Mouse (Mus musculus) stomach, embryonic 14.5 days (tissue): ENCODE data around the gene Uba2. TPM values are rescaled to one million over a fixed set of nuclear protein-coding genes. Genes with fewer than 3 reads are reported as not detected.
A peak's percentile ranks its signal among the peaks of the same experiment; 100 is the strongest.

ENCODE experiments used
- ATAC-seq: fragments of 200-750 bp; cut with Nextera tagmentation; 2 replicates; pipeline ENCODE4 v1.8.0; 2017; ENCODE audit warnings: low read depth, moderate TSS enrichment; ENCODE audit not compliant: insufficient number of reproducible peaks, insufficient read depth, low FRiP score
- H3K27ac ChIP-seq: fragments of 300-500 bp; sonication (generic); 2 replicates; pipeline ENCODE4 v1.5.1; 2014; ENCODE audit warnings: mild to moderate bottlenecking, low read length, moderate library complexity, mixed read lengths
- H3K27me3 ChIP-seq: fragments of 300-500 bp; sonication (generic); 2 replicates; pipeline ENCODE4 v1.6.1; 2014; ENCODE audit warnings: low read length, control low read depth, mixed read lengths; ENCODE audit not compliant: control insufficient read depth, insufficient read depth
- H3K36me3 ChIP-seq: fragments of 300-500 bp; sonication (generic); 2 replicates; pipeline ENCODE4 v1.6.1; 2014; ENCODE audit warnings: mild to moderate bottlenecking, control low read depth, low read length, moderate library complexity, mixed read lengths; ENCODE audit not compliant: control insufficient read depth, insufficient read depth
- H3K4me1 ChIP-seq: fragments of 300-500 bp; sonication (generic); 2 replicates; pipeline ENCODE4 v1.6.1; 2014; ENCODE audit warnings: low read length, control low read depth, mixed read lengths; ENCODE audit not compliant: control insufficient read depth, insufficient read depth
- H3K4me2 ChIP-seq: fragments of 300-500 bp; sonication (generic); replicated peaks from 2 replicates; pipeline ENCODE4 v1.6.1; 2014; ENCODE audit warnings: low read depth, low read length, control low read depth
- H3K4me3 ChIP-seq: fragments of 300-500 bp; sonication (generic); 2 replicates; pipeline ENCODE4 v1.5.1; 2014; ENCODE audit warnings: low read depth, low read length, control low read depth
- H3K9ac ChIP-seq: fragments of 300-500 bp; sonication (generic); replicated peaks from 2 replicates; pipeline ENCODE4 v1.6.1; 2014; ENCODE audit warnings: low read depth, mild to moderate bottlenecking, control low read depth, low read length, moderate library complexity, mixed read lengths
- H3K9me3 ChIP-seq: fragments of 300-500 bp; sonication (generic); 2 replicates; pipeline ENCODE4 v1.6.1; 2016; ENCODE audit warnings: low read depth, low read length, control low read depth; ENCODE audit not compliant: control insufficient read depth
- WGBS: fragments of 180-500 bp; shearing (Covaris S2); extraction: QIAGEN DNeasy Blood & Tissue Kit; methylation state at CpG from one replicate; pipeline ENCODE4 v1.1.7; 2014; 5-methylcytosine and 5-hydroxymethylcytosine counted together
- polyA plus RNA-seq: library from polyadenylated mRNA; unstranded; fragments of >200 nt; fragmentation: Nextera tagmentation; extraction: Ambion mirVana; gene quantifications from 2 replicates; pipeline ENCODE4 v1.2.1, GENCODE M21; 2014

Gene Uba2
- polyA plus RNA-seq, 1 experiment from 2014 or later, result 196 TPM

- Histone ChIP-seq H3K27ac (no peak overlapping the region), H3K4me3 (no peak overlapping the region), H3K36me3 (peaks cover 39% of the 10 kb centered on the region), H3K4me2 (no peak overlapping the region), H3K27me3 (no peaks in the 10 kb centered on the region), H3K4me1 (no peaks in the 10 kb centered on the region), H3K9ac (no peak overlapping the region), H3K9me3 (no peaks in the 10 kb centered on the region)
- WGBS, result 96% methylated on average over 2 of the region's 2 CpGs
- ATAC-seq, result no peak
Measured at GRCm38 (mm10) chr7:34200829-34201228, 31.4 kb upstream of the Uba2 start.

- peaks cover 17% of the 10 kb centered on the region for H3K36me3 ChIP-seq
- no peak overlapping the region for H3K9ac ChIP-seq
- no peak overlapping the region for H3K27ac ChIP-seq
- no peak overlapping the region for H3K4me2 ChIP-seq
- H3K4me3 ChIP-seq, result no peak overlapping the region
- no peaks in the 10 kb centered on the region for H3K9me3 ChIP-seq
- ATAC-seq, result no peak
- peaks cover 4% of the 10 kb centered on the region; the same call in 1 of the 2 replicates for H3K4me1 ChIP-seq
- H3K27me3 ChIP-seq, result no peaks in the 10 kb centered on the region
- 47% methylated on average over 3 of the region's 3 CpGs for WGBS
Measured at GRCm38 (mm10) chr7:34198346-34198745, 28.9 kb upstream of the Uba2 start.

GRCm38 (mm10) chr7:34196132-34197128 lies 27.0 kb upstream of the Uba2 start, which contains the start of gene Pdcd2l:
Gene Pdcd2l (minus strand): TSS chr7:34196661.
- Histone ChIP-seq H3K4me2 (peak within 1 kb of the TSS; percentile 79), H3K4me1 (peaks cover 4% of the 10 kb centered on the region; the same call in 1 of the 2 replicates), H3K36me3 (peaks cover 16% of the 10 kb centered on the region), H3K9me3 (no peaks in the 10 kb centered on the region), H3K9ac (peak within 1 kb of the TSS; percentile 86), H3K27ac (peak within 1 kb of the TSS; percentile 71), H3K27me3 (no peaks in the 10 kb centered on the region), H3K4me3 (peak within 1 kb of the TSS; percentile 97)
- 3% methylated on average over 67 of the region's 70 CpGs for WGBS
- ATAC-seq, result peak; percentile 93

GRCm38 (mm10) chr7:34195632-34196031 lies 26.2 kb upstream of the Uba2 start:
- peak overlapping the region; percentile 97 for H3K4me3 ChIP-seq
- no peaks in the 10 kb centered on the region for H3K9me3 ChIP-seq
- no peaks in the 10 kb centered on the region for H3K27me3 ChIP-seq
- no peak for ATAC-seq
- no peak overlapping the region; the same call in 1 of the 2 replicates for H3K27ac ChIP-seq
- peaks cover 12% of the 10 kb centered on the region; the same call in 1 of the 2 replicates for H3K36me3 ChIP-seq
- H3K4me2 ChIP-seq, result peak overlapping the region; percentile 79
- H3K9ac ChIP-seq, result peak overlapping the region; percentile 86
- H3K4me1 ChIP-seq, result peaks cover 4% of the 10 kb centered on the region; the same call in 1 of the 2 replicates
- 45% methylated on average over 3 of the region's 3 CpGs for WGBS

- no peak overlapping the region for H3K9ac ChIP-seq
- H3K27ac ChIP-seq, result no peak overlapping the region
- peaks cover 4% of the 10 kb centered on the region; the same call in 1 of the 2 replicates for H3K4me1 ChIP-seq
- H3K9me3 ChIP-seq, result no peaks in the 10 kb centered on the region
- no peak overlapping the region for H3K4me2 ChIP-seq
- H3K4me3 ChIP-seq, result no peak overlapping the region
- 90% methylated on average over 6 of the region's 6 CpGs for WGBS
- no peak for ATAC-seq
- H3K36me3 ChIP-seq, result peaks cover 28% of the 10 kb centered on the region
- no peaks in the 10 kb centered on the region for H3K27me3 ChIP-seq
Measured at GRCm38 (mm10) chr7:34192825-34193224, 23.4 kb upstream of the Uba2 start.

GRCm38 (mm10) chr7:34189376-34189989 lies 20.1 kb upstream of the Uba2 start:
- H3K9ac ChIP-seq, result no peak overlapping the region
- no peak overlapping the region for H3K27ac ChIP-seq
- no peak overlapping the region for H3K4me3 ChIP-seq
- 85% methylated on average over 12 of the region's 12 CpGs for WGBS
- no peaks in the 10 kb centered on the region for H3K9me3 ChIP-seq
- ATAC-seq, result no peak
- no peaks in the 10 kb centered on the region for H3K27me3 ChIP-seq
- H3K4me2 ChIP-seq, result no peak overlapping the region
- H3K36me3 ChIP-seq, result peaks cover 50% of the 10 kb centered on the region
- no peaks in the 10 kb centered on the region for H3K4me1 ChIP-seq

- Histone ChIP-seq H3K9ac (no peak overlapping the region), H3K27me3 (no peaks in the 10 kb centered on the region), H3K4me2 (no peak overlapping the region), H3K36me3 (peaks cover 34% of the 10 kb centered on the region), H3K4me1 (no peaks in the 10 kb centered on the region), H3K27ac (no peak overlapping the region), H3K9me3 (no peaks in the 10 kb centered on the region), H3K4me3 (no peak overlapping the region)
- no peak for ATAC-seq
- WGBS, result 75% methylated on average over 3 of the region's 3 CpGs
Measured at GRCm38 (mm10) chr7:34183794-34184193, 14.4 kb upstream of the Uba2 start.

- 73% methylated on average over 13 of the region's 13 CpGs for WGBS
- 0 out of 2 replicates have a peak, but pooled peaks have one; percentile 23 for ATAC-seq
- no peak overlapping the region for H3K4me3 ChIP-seq
- H3K9ac ChIP-seq, result no peak overlapping the region
- no peaks in the 10 kb centered on the region for H3K4me1 ChIP-seq
- H3K27me3 ChIP-seq, result no peaks in the 10 kb centered on the region
- H3K4me2 ChIP-seq, result no peak overlapping the region
- H3K36me3 ChIP-seq, result peaks cover 30% of the 10 kb centered on the region
- no peak overlapping the region for H3K27ac ChIP-seq
- H3K9me3 ChIP-seq, result no peaks in the 10 kb centered on the region
Measured at GRCm38 (mm10) chr7:34183356-34183755, 14.0 kb upstream of the Uba2 start.
